Mouse (Mus musculus) gastrocnemius, adult 8-10 months (tissue): ENCODE data around the gene Izumo2. TPM values are rescaled to one million over a fixed set of nuclear protein-coding genes. Genes with fewer than 3 reads are reported as not detected.

ENCODE experiments used
- DNase-seq, 2 experiments: peaks; one replicate each; pipeline ENCODE4 v3.0.0; 2022; ENCODE audit warnings: low spot score in 2 of 2
- total RNA-seq, 4 experiments: library from RNA; stranded (reverse); gene quantifications; 2 replicates each; pipeline ENCODE4 v1.2.4; 2022

The Izumo2 gene
- not detected for total RNA-seq

- no peak for DNase-seq
These were observed at the start of gene Izumo2 for GRCm38 (mm10) chr7:44708574-44708973. Izumo2 (plus strand) TSS chr7:44708742.

- DNase-seq = no peak
These were observed 47.3 kb upstream of the Izumo2 start for GRCm38 (mm10) chr7:44661219-44661618.

GRCm38 (mm10) chr7:44662168-44662567 lies 46.4 kb upstream of the Izumo2 start:
- no peak for DNase-seq

GRCm38 (mm10) chr7:44662569-44662968 lies 46.0 kb upstream of the Izumo2 start:
- DNase-seq = no peak

GRCm38 (mm10) chr7:44663546-44663945 lies 45.0 kb upstream of the Izumo2 start:
- no peak for DNase-seq

- no peak for DNase-seq
These were observed 43.8 kb upstream of the Izumo2 start for GRCm38 (mm10) chr7:44664731-44665130.

GRCm38 (mm10) chr7:44666462-44666861 lies 42.1 kb upstream of the Izumo2 start:
- DNase-seq = no peak

- DNase-seq = no peak
These were observed 40.4 kb upstream of the Izumo2 start for GRCm38 (mm10) chr7:44667996-44668738.

GRCm38 (mm10) chr7:44669103-44669502 lies 39.4 kb upstream of the Izumo2 start:
- no peak for DNase-seq

GRCm38 (mm10) chr7:44670803-44671202 lies 37.7 kb upstream of the Izumo2 start, which contains the start of gene Myh14:
Myh14 (minus strand) TSS chr7:44670843.
- DNase-seq = peak; percentile 87 to 94

GRCm38 (mm10) chr7:44672193-44672592 lies 36.3 kb upstream of the Izumo2 start:
- DNase-seq = no peak

- no peak for DNase-seq
These were observed 34.0 kb upstream of the Izumo2 start for GRCm38 (mm10) chr7:44674511-44674910.

GRCm38 (mm10) chr7:44675171-44675570 lies 33.4 kb upstream of the Izumo2 start:
- DNase-seq = no peak

GRCm38 (mm10) chr7:44676126-44676525 lies 32.4 kb upstream of the Izumo2 start:
- no peak for DNase-seq

GRCm38 (mm10) chr7:44676611-44677010 lies 31.9 kb upstream of the Izumo2 start:
- DNase-seq = peak in 1 of 2 experiments; percentile 38

GRCm38 (mm10) chr7:44683656-44684055 lies 24.9 kb upstream of the Izumo2 start:
- no peak for DNase-seq

- no peak for DNase-seq
These were observed 22.8 kb upstream of the Izumo2 start for GRCm38 (mm10) chr7:44685531-44686402.

- no peak for DNase-seq
These were observed 19.7 kb upstream of the Izumo2 start for GRCm38 (mm10) chr7:44688890-44689289.

GRCm38 (mm10) chr7:44689331-44689730 lies 19.2 kb upstream of the Izumo2 start:
- no peak for DNase-seq

- DNase-seq = no peak
These were observed 14.9 kb upstream of the Izumo2 start for GRCm38 (mm10) chr7:44693427-44694175.

- DNase-seq = no peak
These were observed 13.3 kb upstream of the Izumo2 start for GRCm38 (mm10) chr7:44695223-44695622.
